Mouse (Mus musculus) hindbrain, embryonic 13.5 days (tissue): ENCODE measurements around the gene Ahdc1. TPM values are rescaled to one million over a fixed set of nuclear protein-coding genes. Genes with fewer than 3 reads are reported as not detected.

ENCODE experiments used
- ATAC-seq: fragments of 200-750 bp; cut with Nextera tagmentation; 2 replicates; pipeline ENCODE4 v1.8.0; 2017; ENCODE audit warnings: moderate TSS enrichment; ENCODE audit not compliant: low FRiP score
- H3K27ac ChIP-seq: fragments of 300-500 bp; sonication (generic); 2 replicates; pipeline ENCODE4 v1.5.1; 2015; ENCODE audit warnings: inconsistent platforms, mild to moderate bottlenecking, moderate library complexity
- H3K27me3 ChIP-seq: fragments of 300-500 bp; sonication (generic); 2 replicates; pipeline ENCODE4 v1.6.1; 2015; ENCODE audit warnings: mild to moderate bottlenecking, inconsistent platforms
- H3K36me3 ChIP-seq: fragments of 300-500 bp; sonication (generic); 2 replicates; pipeline ENCODE4 v1.6.1; 2015; ENCODE audit warnings: mild to moderate bottlenecking, inconsistent platforms
- H3K4me1 ChIP-seq: fragments of 300-500 bp; sonication (generic); replicated peaks from 2 replicates; pipeline ENCODE4 v1.6.1; 2015; ENCODE audit warnings: inconsistent platforms
- H3K4me2 ChIP-seq: fragments of 300-500 bp; sonication (generic); 2 replicates; pipeline ENCODE4 v1.6.1; 2015; ENCODE audit warnings: inconsistent platforms, mild to moderate bottlenecking, moderate library complexity
- H3K4me3 ChIP-seq: fragments of 300-500 bp; sonication (generic); 2 replicates; pipeline ENCODE4 v1.5.1; 2015; ENCODE audit warnings: mild to moderate bottlenecking, inconsistent platforms
- H3K9ac ChIP-seq: fragments of 300-500 bp; sonication (generic); 2 replicates; pipeline ENCODE4 v1.6.1; 2015; ENCODE audit warnings: mild to moderate bottlenecking, inconsistent platforms
- H3K9me3 ChIP-seq: fragments of 300-500 bp; sonication (generic); 2 replicates; pipeline ENCODE4 v1.6.1; 2016; ENCODE audit warnings: inconsistent platforms
- WGBS: fragments of 180-500 bp; shearing (Covaris S2); methylation state at CpG from one replicate; pipeline ENCODE4 v1.1.7; 2015; 5-methylcytosine and 5-hydroxymethylcytosine counted together
- polyA plus RNA-seq: library from polyadenylated mRNA; unstranded; fragments of >200 nt; fragmentation: Nextera tagmentation; extraction: Ambion mirVana; gene quantifications from 2 replicates; pipeline ENCODE4 v1.2.1, GENCODE M21; 2015

The Ahdc1 gene
- 11.0 and 12.5 TPM in 2 replicates for polyA plus RNA-seq

DNA sequence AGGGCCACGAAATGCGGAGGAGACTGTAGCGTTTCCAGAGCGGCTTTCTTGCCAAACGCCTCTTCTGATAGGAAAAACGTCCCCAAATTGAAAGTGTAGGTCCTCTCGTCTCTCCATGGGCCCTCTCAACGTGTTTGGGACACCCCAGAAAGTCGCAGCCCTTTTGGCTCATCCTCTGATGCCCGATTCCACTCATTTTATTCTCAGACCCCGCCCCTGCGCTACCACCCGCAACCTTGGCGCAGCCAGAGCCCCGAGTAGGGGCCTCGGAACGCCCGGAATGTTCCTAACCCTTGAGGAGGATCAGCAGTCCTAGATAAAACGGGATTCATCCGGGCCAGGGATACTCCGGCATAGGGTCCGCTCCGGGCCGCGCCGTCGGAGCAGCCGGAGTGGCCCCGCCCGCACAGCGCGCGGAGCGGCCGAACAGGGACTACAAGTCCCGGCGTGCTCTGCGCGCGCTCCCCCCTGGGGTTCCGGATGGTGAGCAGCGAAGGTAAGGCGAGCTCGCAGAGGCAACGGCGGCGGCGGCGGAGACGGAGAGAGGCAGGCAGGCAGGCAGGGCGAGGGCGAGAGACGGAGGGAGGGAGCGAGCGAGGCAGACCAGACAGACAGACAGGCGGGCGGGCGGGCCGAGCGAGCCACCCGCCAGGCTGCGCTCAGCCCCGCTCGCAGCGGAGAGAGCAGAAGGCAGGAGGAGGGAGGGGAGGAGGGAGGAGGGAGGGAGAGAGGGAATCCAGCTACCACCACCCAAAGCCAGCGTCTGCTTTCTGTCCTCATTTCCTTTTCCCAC lies at the start of gene Ahdc1:
Ahdc1 (plus strand) TSS at position 233 of the 793 bp plus-strand sequence.
- WGBS = under 1% methylated on average over 60 of the region's 66 CpGs
- peak; percentile 84 for ATAC-seq

DNA sequence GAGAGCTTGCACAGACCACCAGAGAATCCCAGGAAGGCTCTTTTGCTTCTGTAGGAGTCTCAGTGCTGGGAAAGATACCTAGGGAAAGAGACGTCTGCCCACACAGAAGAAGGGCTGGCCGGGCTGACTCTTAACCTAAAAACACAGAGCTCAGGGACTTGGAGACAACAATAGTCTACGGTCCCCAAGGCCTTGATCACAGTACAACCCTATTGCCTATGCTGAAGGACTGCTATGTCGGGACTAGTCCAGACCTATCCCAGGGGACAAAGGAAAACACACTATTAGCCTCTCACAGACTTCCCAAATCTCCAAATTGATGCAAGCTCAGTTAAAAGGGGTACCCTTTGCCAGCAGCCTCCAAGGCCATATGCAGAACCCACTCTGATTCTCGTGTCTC lies 49.2 kb upstream of the Ahdc1 start:
- Histone ChIP-seq H3K4me3 (no peak overlapping the region), H3K27ac (no peak overlapping the region), H3K4me2 (no peak overlapping the region), H3K9me3 (no peaks in the 10 kb centered on the region), H3K4me1 (peaks cover 47% of the 10 kb centered on the region), H3K27me3 (no peaks in the 10 kb centered on the region), H3K9ac (no peak overlapping the region), H3K36me3 (no peaks in the 10 kb centered on the region)
- ATAC-seq = no peak
- 79% methylated on average over 5 of the region's 5 CpGs for WGBS

More for the DNA sequence above, at the start of gene Ahdc1:
- H3K27ac ChIP-seq = peak within 1 kb of the TSS; percentile 98
- peak within 1 kb of the TSS; percentile 100 for H3K9ac ChIP-seq
- no peaks in the 10 kb centered on the region for H3K36me3 ChIP-seq
- peak within 1 kb of the TSS; percentile 100 for H3K4me2 ChIP-seq
- H3K9me3 ChIP-seq = no peaks in the 10 kb centered on the region
- H3K27me3 ChIP-seq = peaks cover 23% of the 10 kb centered on the region
- H3K4me1 ChIP-seq = peaks cover 44% of the 10 kb centered on the region
- peak within 1 kb of the TSS; percentile 93 for H3K4me3 ChIP-seq

DNA sequence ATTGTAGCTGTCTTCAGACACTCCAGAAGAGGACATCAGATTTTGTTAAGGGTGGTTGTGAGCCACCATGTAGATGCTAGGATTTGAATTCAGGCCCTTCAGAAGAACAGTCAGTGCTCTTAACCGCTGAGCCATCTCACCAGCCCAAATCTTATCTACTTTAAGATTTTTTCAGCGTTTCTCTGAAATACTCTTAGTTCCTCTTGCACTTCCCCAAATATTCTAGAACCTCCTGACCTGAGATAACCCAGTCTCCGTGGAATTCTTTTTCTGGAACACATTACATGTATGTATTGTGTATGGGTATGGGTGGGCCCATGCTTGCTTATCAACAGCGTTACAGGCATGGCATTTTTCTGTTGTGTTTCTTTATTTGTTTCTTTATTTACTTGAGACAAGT lies 48.4 kb upstream of the Ahdc1 start:
- Histone ChIP-seq H3K4me3 (no peak overlapping the region), H3K27me3 (no peaks in the 10 kb centered on the region), H3K9ac (no peak overlapping the region), H3K36me3 (no peaks in the 10 kb centered on the region), H3K9me3 (no peaks in the 10 kb centered on the region), H3K4me1 (peaks cover 47% of the 10 kb centered on the region), H3K4me2 (no peak overlapping the region), H3K27ac (no peak overlapping the region)
- 94% methylated on average over 4 of the region's 4 CpGs for WGBS
- no peak for ATAC-seq

GRCm38 (mm10) chr4:132963436-132963835 lies 47.6 kb upstream of the Ahdc1 start:
- Histone ChIP-seq H3K4me2 (no peak overlapping the region), H3K36me3 (no peaks in the 10 kb centered on the region), H3K27me3 (no peaks in the 10 kb centered on the region), H3K9ac (no peak overlapping the region), H3K27ac (no peak overlapping the region), H3K4me1 (peaks cover 46% of the 10 kb centered on the region), H3K4me3 (no peak overlapping the region), H3K9me3 (no peaks in the 10 kb centered on the region)
- ATAC-seq = no peak
- 45% methylated on average over 2 of the region's 2 CpGs for WGBS

DNA sequence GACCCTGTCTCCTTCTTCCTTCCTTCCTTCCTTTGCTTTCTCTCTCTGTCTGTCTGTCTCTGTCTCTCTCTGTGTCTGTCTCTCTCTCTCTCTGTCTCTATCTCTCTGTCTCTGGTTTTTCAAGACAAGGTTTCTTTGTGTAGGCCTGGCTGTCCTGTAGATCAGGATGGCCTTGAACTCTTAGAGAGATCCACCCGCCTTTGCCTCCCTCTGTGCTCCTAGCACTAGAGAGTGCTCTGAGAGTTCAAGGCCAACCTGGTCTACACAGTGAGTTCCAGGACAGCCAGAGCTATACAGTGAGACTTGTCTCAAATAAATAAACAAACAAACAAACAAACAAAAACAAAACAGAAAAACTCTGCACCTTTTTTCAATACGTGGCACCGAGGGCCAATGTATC lies 47.0 kb upstream of the Ahdc1 start:
- Histone ChIP-seq H3K27ac (peak overlapping the region; percentile 35; the same call in 1 of the 2 replicates), H3K36me3 (no peaks in the 10 kb centered on the region), H3K4me1 (peaks cover 40% of the 10 kb centered on the region), H3K4me2 (no peak overlapping the region), H3K9ac (0 out of 2 replicates have a peak overlapping the region, but pooled peaks have one; percentile 43), H3K9me3 (no peaks in the 10 kb centered on the region), H3K4me3 (no peak overlapping the region), H3K27me3 (no peaks in the 10 kb centered on the region)
- WGBS = 43% methylated on average over 3 of the region's 3 CpGs
- no peak for ATAC-seq

- H3K4me1 ChIP-seq = peaks cover 36% of the 10 kb centered on the region
- peak overlapping the region; percentile 43; the same call in 1 of the 2 replicates for H3K9ac ChIP-seq
- no peak for ATAC-seq
- H3K4me3 ChIP-seq = no peak overlapping the region
- H3K27me3 ChIP-seq = no peaks in the 10 kb centered on the region
- H3K36me3 ChIP-seq = no peaks in the 10 kb centered on the region
- no peaks in the 10 kb centered on the region for H3K9me3 ChIP-seq
- WGBS = 18% methylated on average over 5 of the region's 5 CpGs
- no peak overlapping the region for H3K4me2 ChIP-seq
- peak overlapping the region; percentile 35; the same call in 1 of the 2 replicates for H3K27ac ChIP-seq
These were observed 46.6 kb upstream of the Ahdc1 start for GRCm38 (mm10) chr4:132964473-132964872.

GRCm38 (mm10) chr4:132968105-132968938 lies 42.7 kb upstream of the Ahdc1 start:
- H3K27me3 ChIP-seq = peaks cover 21% of the 10 kb centered on the region
- no peak overlapping the region for H3K4me2 ChIP-seq
- no peaks in the 10 kb centered on the region for H3K36me3 ChIP-seq
- WGBS = 34% methylated on average over 6 of the region's 6 CpGs
- no peaks in the 10 kb centered on the region for H3K9me3 ChIP-seq
- H3K9ac ChIP-seq = no peak overlapping the region
- ATAC-seq = no peak
- H3K4me1 ChIP-seq = peaks cover 29% of the 10 kb centered on the region
- no peak overlapping the region for H3K4me3 ChIP-seq
- H3K27ac ChIP-seq = no peak overlapping the region

- no peak overlapping the region for H3K27ac ChIP-seq
- H3K9ac ChIP-seq = no peak overlapping the region
- peaks cover 39% of the 10 kb centered on the region for H3K4me1 ChIP-seq
- ATAC-seq = no peak
- WGBS = 67% methylated on average over 6 of the region's 6 CpGs
- H3K9me3 ChIP-seq = no peaks in the 10 kb centered on the region
- H3K27me3 ChIP-seq = peaks cover 54% of the 10 kb centered on the region
- H3K36me3 ChIP-seq = no peaks in the 10 kb centered on the region
- no peak overlapping the region for H3K4me2 ChIP-seq
- no peak overlapping the region for H3K4me3 ChIP-seq
These were observed 39.5 kb upstream of the Ahdc1 start for GRCm38 (mm10) chr4:132971601-132972000.

GRCm38 (mm10) chr4:132972101-132972500 lies 39.0 kb upstream of the Ahdc1 start:
- H3K36me3 ChIP-seq = no peaks in the 10 kb centered on the region
- WGBS = 64% methylated on average over 3 of the region's 3 CpGs

GRCm38 (mm10) chr4:132972556-132972955 lies 38.5 kb upstream of the Ahdc1 start:
- Histone ChIP-seq H3K27ac (no peak overlapping the region), H3K4me3 (no peak overlapping the region), H3K4me1 (peaks cover 39% of the 10 kb centered on the region), H3K36me3 (no peaks in the 10 kb centered on the region), H3K27me3 (peaks cover 63% of the 10 kb centered on the region), H3K9ac (no peak overlapping the region), H3K4me2 (no peak overlapping the region), H3K9me3 (no peaks in the 10 kb centered on the region)
- ATAC-seq = no peak
- WGBS = 30% methylated on average over 2 of the region's 2 CpGs

More at GRCm38 (mm10) chr4:132972101-132972500, 39.0 kb upstream of the Ahdc1 start:
- H3K4me3 ChIP-seq = no peak overlapping the region
- H3K4me1 ChIP-seq = peaks cover 39% of the 10 kb centered on the region
- no peak overlapping the region for H3K27ac ChIP-seq
- no peak overlapping the region for H3K4me2 ChIP-seq
- H3K27me3 ChIP-seq = peaks cover 59% of the 10 kb centered on the region
- ATAC-seq = no peak
- H3K9me3 ChIP-seq = no peaks in the 10 kb centered on the region
- no peak overlapping the region for H3K9ac ChIP-seq

GRCm38 (mm10) chr4:132973186-132973585 lies 37.9 kb upstream of the Ahdc1 start:
- WGBS = 31% methylated on average over 8 of the region's 8 CpGs
- Histone ChIP-seq H3K27ac (no peak overlapping the region), H3K9me3 (no peaks in the 10 kb centered on the region), H3K4me2 (no peak overlapping the region), H3K27me3 (peaks cover 65% of the 10 kb centered on the region), H3K36me3 (no peaks in the 10 kb centered on the region), H3K4me3 (no peak overlapping the region), H3K4me1 (peaks cover 39% of the 10 kb centered on the region), H3K9ac (no peak overlapping the region)
- ATAC-seq = no peak

GRCm38 (mm10) chr4:132973814-132974398 lies 37.2 kb upstream of the Ahdc1 start, which contains the start of gene Fgr:
Gene Fgr (plus strand): TSS chr4:132974095.
- H3K27me3 ChIP-seq = peaks cover 65% of the 10 kb centered on the region

More at GRCm38 (mm10) chr4:132973814-132974398, 37.2 kb upstream of the Ahdc1 start, which contains the start of gene Fgr:
- 9% methylated on average over 21 of the region's 21 CpGs for WGBS
- no peak for ATAC-seq
- Histone ChIP-seq H3K36me3 (no peaks in the 10 kb centered on the region), H3K4me1 (peaks cover 39% of the 10 kb centered on the region), H3K27ac (no peak within 1 kb of the TSS), H3K9ac (no peak within 1 kb of the TSS), H3K4me3 (peak within 1 kb of the TSS; percentile 16; the same call in 1 of the 2 replicates), H3K9me3 (no peaks in the 10 kb centered on the region), H3K4me2 (peak within 1 kb of the TSS; percentile 39)
